Mouse (Mus musculus) liver, embryonic 14.5 days (tissue): ENCODE data around the gene Itpka.

Experiments
- CTCF ChIP-seq: IDR thresholded peaks from 2 replicates; pipeline ENCODE4 v1.5.1; 2016; ENCODE audit warnings: antibody characterized with exemption, low read depth, control low read depth
- EP300 ChIP-seq: IDR thresholded peaks from 2 replicates; pipeline ENCODE4 v1.6.1; 2016; ENCODE audit warnings: antibody characterized with exemption, low read depth

DNA sequence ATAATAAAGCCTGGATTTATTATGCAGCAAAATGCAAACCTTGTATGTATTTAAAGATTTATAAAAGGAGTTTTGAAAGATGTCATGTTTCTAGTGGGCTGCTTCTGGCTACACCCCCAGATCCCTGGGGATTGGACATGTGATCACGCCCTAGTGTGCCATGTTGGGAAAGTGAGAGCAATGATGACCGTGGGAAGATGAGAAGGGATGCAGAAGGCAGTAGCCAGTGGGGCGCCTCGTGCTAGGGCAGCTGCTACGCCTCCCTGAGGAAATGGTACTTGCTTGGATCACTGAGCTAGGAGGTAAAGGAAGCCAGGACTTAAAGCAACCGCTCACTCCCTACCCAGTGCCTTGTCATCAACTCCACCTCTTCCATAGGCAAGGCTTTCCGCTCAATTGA lies 5.4 kb downstream of the Itpka start:
- no peak for TF ChIP-seq CTCF
- no peak for TF ChIP-seq EP300
